In the genomic region with DNA sequence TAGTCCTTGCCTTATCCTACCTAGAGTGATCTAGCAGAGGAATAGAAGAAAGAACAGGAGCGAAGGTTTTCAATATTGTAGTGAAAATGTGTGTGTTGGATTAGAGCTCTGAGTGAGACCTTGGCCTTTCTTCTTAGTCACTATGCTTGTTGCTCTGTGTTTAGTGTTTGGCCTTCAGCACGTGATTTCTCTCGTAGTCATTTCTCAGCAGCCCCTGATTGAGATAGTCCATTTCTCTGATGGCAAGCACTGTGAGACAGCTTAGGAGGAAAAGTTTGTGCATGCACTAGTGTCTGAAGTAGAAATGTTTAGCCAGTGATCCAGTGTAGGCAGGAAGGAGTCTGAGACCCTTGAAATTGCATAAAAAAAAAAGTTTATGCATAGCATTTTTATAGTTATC, we compare ENCODE assay signal across 23 mouse cellular contexts. TPM values are rescaled to one million over a fixed set of nuclear protein-coding genes. Genes with fewer than 3 reads are reported as not detected.
"Had no signal": no experiment of that assay in that cellular context is flagged by ENCODE, and none has a peak within 500 bp of the region (broad histone marks: within the 10 kb centered on the region; RNA-seq: fewer than 3 reads in every experiment).

No protein-coding gene starts in this region.

- DNase-seq: gastrocnemius, adult 2 months; gastrocnemius, postnatal 10 days; gastrocnemius, postnatal 25 days; heart, adult 18-20 months; heart, postnatal 10 days; heart, postnatal 4 days; kidney, adult 18-20 months; kidney, adult 8-10 months; kidney, postnatal 10 days; kidney, postnatal 25 days; kidney, postnatal 4 days; liver; liver, embryonic 13.5 days had no signal

RNA-seq across cellular contexts. Expression of a gene that starts 4.1 kb away (rescaled TPM):
- total RNA-seq: gastrocnemius, adult 2 months; gastrocnemius, postnatal 10 days; gastrocnemius, postnatal 25 days; gastrocnemius, postnatal 4 days; granulocyte monocyte progenitor cell, adult 5-6 weeks; heart, adult 18-20 months; heart, adult 8-10 months; heart, postnatal 10 days; heart, postnatal 25 days; heart, postnatal 4 days; left cerebral cortex, postnatal 36 days had no signal

RNA-seq across cellular contexts. Expression of a gene that starts 37.7 kb away (rescaled TPM):
- total RNA-seq: gastrocnemius, adult 2 months; gastrocnemius, postnatal 10 days; gastrocnemius, postnatal 25 days; gastrocnemius, postnatal 4 days; granulocyte monocyte progenitor cell, adult 5-6 weeks; heart, adult 18-20 months; heart, adult 8-10 months; heart, postnatal 10 days; heart, postnatal 25 days; heart, postnatal 4 days; layer of hippocampus, adult 2 months; layer of hippocampus, postnatal 10 days; layer of hippocampus, postnatal 25 days; left cerebral cortex, adult 2 months; left cerebral cortex, postnatal 14 days; left cerebral cortex, postnatal 36 days had no signal
